Mouse (Mus musculus) frontal cortex, adult (tissue): ENCODE measurements at regions not wholly inside any gene's neighbourhood (a gene's known extent, or its start where the extent isn't known, plus 50 kb on each side); places are given as distances from the start of the nearest gene placed in this dataset.
A peak's percentile ranks its signal among the peaks of the same experiment; 100 is the strongest.

Experiments
- ATAC-seq: cut with Nextera tagmentation; 2 replicates; pipeline ENCODE4 v1.9.2; 2017; ENCODE audit warnings: mild to moderate bottlenecking, moderate library complexity, mixed read lengths; ENCODE audit not compliant: low TSS enrichment

DNA sequence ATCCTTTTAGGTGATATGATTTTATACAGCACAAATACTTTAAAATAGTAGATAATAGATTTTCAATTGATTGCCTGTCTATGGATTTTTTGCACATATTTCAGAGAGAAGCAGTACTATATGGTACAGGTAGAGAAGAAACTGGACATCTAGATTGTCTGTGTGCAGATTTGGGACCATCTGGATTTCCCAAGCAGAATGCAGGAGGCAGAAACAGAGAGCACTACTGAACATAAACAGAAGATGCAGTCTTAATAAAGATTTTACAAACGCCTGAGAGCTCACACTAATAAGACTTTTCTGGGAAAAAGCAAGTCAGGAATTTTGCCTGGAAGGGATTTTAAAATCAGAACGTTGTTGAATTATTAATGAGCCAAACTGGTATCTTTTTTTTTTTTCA is 432.9 kb downstream of the Col11a1 start:
- no peak for ATAC-seq

DNA sequence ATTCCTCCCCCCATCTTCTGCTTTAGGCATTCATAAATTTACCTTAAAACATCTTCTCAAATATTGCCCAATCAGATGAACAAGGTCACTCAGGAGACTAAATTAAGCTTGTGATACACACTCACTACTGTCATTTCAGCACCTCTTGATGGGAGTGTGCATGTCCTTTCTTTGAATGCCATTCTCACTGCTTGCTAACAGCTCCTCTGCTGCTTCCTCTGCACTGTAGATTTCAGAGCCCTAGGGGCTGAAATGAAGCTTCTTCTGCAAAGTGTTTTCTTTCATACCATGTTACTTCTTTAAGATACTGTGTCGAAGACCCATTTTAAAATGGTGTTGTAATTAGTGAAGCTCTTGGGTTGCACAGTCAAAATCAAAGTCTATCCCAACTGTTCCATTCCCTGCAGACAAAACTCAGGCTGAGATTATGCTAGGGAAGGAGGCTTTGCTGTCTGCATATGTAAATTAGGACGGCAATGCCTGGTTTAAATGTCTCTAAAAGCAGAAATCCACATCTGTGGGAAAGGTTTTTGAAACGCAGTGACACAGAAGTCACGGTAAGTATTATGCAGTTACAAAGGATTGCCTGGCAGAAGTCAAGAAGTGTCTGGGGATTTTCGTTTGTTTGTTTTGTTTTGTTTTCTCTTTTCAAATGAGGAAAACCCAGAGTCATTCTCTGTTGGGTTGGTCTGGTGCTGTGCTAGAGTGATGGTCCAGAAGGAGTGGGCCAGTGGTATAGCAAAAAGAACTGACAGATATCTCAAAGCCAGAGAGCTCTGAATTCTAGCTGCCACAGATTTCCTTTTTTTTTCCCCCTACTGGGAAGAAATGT is 433.6 kb downstream of the Col11a1 start:
- ATAC-seq = peak; percentile 76

- ATAC-seq = no peak
Measured at GRCm38 (mm10) chr3:114464546-114464888, 434.2 kb downstream of the Col11a1 start.

- ATAC-seq = no peak
Measured at GRCm38 (mm10) chr3:114483904-114484303, 420.0 kb upstream of the Olfm3 start.

DNA sequence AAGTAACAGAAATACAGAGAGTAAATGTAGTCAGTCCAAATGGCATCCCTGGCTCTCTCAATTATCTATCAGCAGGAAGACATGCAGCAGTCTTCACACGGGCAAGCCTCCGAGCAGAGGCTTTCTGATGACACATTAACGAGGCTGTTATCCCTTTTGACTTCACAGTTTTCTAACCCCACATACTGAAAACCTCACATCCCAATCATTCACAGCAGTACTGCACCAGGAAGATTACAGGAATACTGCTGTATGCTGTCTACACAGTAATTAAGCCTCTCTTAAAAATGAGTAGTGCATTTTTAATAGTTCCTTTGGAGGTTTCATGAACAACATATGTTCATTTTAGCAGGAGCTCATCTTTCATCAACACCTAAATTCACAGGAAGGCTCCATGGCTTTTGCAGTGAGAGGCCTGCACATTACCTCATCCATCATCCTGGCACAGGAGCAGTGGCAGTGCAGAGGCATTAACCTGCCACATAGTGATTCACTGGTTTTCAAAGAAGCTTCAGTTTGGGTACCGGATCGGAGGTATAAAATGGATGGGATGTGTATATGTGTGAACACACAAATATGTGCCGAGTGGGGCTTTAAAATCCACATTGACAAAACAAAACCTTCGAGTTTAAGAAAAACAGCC is 396.1 kb upstream of the Olfm3 start:
- no peak for ATAC-seq

DNA sequence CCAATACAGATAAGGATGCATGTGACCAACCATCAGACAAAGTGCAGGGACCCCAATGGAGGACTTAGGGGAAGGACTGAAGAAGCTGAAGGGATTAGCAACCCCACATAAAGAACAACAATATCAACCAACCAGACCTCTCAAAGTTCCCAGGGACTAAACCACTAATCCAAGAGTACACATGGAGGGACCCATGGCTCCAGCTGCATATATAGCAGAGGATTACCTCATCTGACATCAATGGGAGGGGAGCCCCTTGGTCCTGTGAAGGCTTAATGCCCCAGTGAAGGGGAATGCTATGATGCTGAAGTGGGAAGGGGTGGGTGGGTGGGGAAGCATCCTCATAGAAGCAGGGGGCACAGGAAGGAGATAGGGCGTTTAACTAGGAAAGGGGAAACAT is 388.6 kb upstream of the Olfm3 start:
- ATAC-seq = no peak

- peak; percentile 72 for ATAC-seq
Measured at GRCm38 (mm10) chr3:114544353-114544752, 359.5 kb upstream of the Olfm3 start.

DNA sequence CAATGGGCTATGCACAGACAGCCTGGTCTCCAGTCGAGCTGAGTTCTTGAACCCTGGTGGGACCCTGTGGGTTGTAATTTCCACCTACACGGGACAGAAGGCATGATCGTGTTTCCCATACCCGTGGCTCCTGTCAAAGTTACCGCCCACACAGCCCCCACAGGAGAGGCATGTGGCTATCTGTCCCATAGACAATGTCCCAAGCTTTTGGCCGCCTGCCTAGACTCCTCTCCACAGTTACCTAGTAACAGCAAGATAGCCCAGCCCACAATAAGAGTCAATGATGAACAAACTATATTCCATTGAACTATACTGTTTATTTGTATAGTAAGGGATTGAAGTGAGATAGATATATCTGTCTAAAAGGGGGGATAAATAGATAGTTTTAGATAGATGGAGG is 356.7 kb upstream of the Olfm3 start:
- ATAC-seq = no peak

GRCm38 (mm10) chr3:114570978-114571377 is 332.9 kb upstream of the Olfm3 start:
- no peak for ATAC-seq
